Mouse (Mus musculus) CH12.LX (cell line): ENCODE measurements around the gene Zdhhc24.

Source experiments
- CHD1 ChIP-seq: IDR thresholded peaks from 2 replicates; pipeline ENCODE4 v1.6.1; 2012; ENCODE audit warnings: low read depth, low read length, improper control_type of control experiment, inconsistent platforms
- CTCF ChIP-seq, 2 experiments: IDR thresholded peaks in 1 of 2; conservative IDR thresholded peaks in 1 of 2; 2 replicates each; pipeline ENCODE4 v1.5.1; 2011 to 2012; ENCODE audit warnings: low read depth in 2 of 2, low read length in 2 of 2, improper control_type of control experiment in 1 of 2, inconsistent platforms in 1 of 2, mild to moderate bottlenecking in 1 of 2, moderate library complexity in 1 of 2
- HCFC1 ChIP-seq: IDR thresholded peaks from 2 replicates; pipeline ENCODE4 v1.6.1; 2012; ENCODE audit warnings: low read depth, mild to moderate bottlenecking, inconsistent platforms, low read length, improper control_type of control experiment
- MAFK ChIP-seq: IDR thresholded peaks from 2 replicates; pipeline ENCODE4 v1.6.1; 2011; ENCODE audit warnings: low read length, improper control_type of control experiment; ENCODE audit not compliant: insufficient replicate concordance
- MAX ChIP-seq: IDR thresholded peaks from 2 replicates; pipeline ENCODE4 v1.6.1; 2011; ENCODE audit warnings: low read length, improper control_type of control experiment
- MAZ ChIP-seq: IDR thresholded peaks from 2 replicates; pipeline ENCODE4 v1.6.1; 2012; ENCODE audit warnings: low read depth, mild to moderate bottlenecking, inconsistent platforms, low read length, improper control_type of control experiment, moderate library complexity
- MEF2A ChIP-seq: IDR thresholded peaks from 2 replicates; pipeline ENCODE4 v1.6.1; 2014; ENCODE audit warnings: low read depth, mild to moderate bottlenecking, inconsistent platforms, low read length, improper control_type of control experiment, borderline replicate concordance
- PAX5 ChIP-seq: IDR thresholded peaks from 2 replicates; pipeline ENCODE4 v1.6.1; 2012; ENCODE audit warnings: low read length, inconsistent platforms, mixed read lengths
- POLR2A ChIP-seq: IDR thresholded peaks from 2 replicates; pipeline ENCODE4 v1.6.1; 2011; ENCODE audit warnings: low read depth, mild to moderate bottlenecking, improper control_type of control experiment, low read length
- POLR2AphosphoS2 ChIP-seq: IDR thresholded peaks from 2 replicates; pipeline ENCODE4 v1.6.1; 2011; ENCODE audit warnings: low read depth, low read length, improper control_type of control experiment
- SIN3A ChIP-seq: IDR thresholded peaks from 2 replicates; pipeline ENCODE4 v1.6.1; 2012; ENCODE audit warnings: low read length, improper control_type of control experiment, inconsistent platforms
- TBP ChIP-seq: conservative IDR thresholded peaks from 2 replicates; pipeline ENCODE4 v1.6.1; 2011; ENCODE audit warnings: low read depth, low read length, improper control_type of control experiment
- ZKSCAN1 ChIP-seq: IDR thresholded peaks from 2 replicates; pipeline ENCODE4 v1.6.1; 2012; ENCODE audit warnings: low read depth, inconsistent platforms, low read length, improper control_type of control experiment, borderline replicate concordance

- no peak for TF ChIP-seq HCFC1
- no peak for TF ChIP-seq MAX
- TF ChIP-seq CTCF (conservative IDR thresholded peaks at IDR 0.05 in 1 of 2, IDR thresholded peaks at IDR 0.05 in 1 of 2; ENCODE audit: low read depth in 2 of 2, low read length in 2 of 2) = no peak
- TF ChIP-seq PAX5 = no peak
- no peak for TF ChIP-seq CHD1
- no peak for TF ChIP-seq MAZ
- no peak for TF ChIP-seq POLR2A
- TF ChIP-seq SIN3A = no peak
- no peak for TF ChIP-seq POLR2AphosphoS2
- no peak for TF ChIP-seq ZKSCAN1
- no peak for TF ChIP-seq MEF2A
- TF ChIP-seq TBP = no peak
- TF ChIP-seq MAFK = no peak
These were observed 28.2 kb upstream of the Zdhhc24 start for GRCm38 (mm10) chr19:4850281-4850680.
